Mouse (Mus musculus): ENCODE measurements around the gene Ccnc.

DNA sequence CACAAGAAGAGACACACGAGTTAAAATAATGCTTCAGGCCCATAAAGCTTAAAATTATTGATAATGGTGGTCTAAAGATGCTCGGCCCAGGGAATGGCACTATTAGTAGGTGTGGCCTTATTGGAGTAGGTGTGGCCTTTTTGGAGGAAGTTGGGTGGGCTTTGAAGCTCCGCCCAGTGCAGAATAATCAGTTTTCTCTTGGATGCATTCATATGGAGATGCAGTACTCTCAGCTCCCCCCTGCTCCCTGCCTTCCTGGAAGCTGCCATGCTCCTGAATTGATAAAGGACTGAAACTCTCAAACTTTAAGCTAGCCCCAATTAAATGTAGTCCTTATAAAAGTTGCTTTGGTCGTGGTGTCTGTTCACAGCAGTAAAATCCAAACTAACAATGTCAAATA, 36.3 kb downstream of the Ccnc start:
- TF ChIP-seq CTCF (IDR thresholded peaks at IDR 0.05) (no peak), EP300 (IDR thresholded peaks at IDR 0.05) (no peak)
